Mouse (Mus musculus) myocyte (in vitro differentiated cells): Measurements from ENCODE around the gene Ankrd6. TPM values are rescaled to one million over a fixed set of nuclear protein-coding genes. Genes with fewer than 3 reads are reported as not detected.

Experiments used
- H3K27me3 ChIP-seq: one replicate; pipeline ENCODE4 v1.6.1; 2011; ENCODE audit not compliant: control insufficient read depth, insufficient read depth, insufficient read length
- H3K36me3 ChIP-seq: one replicate; pipeline ENCODE4 v1.6.1; 2011; ENCODE audit not compliant: control insufficient read depth, insufficient read depth
- H3K4me2 ChIP-seq: one replicate; pipeline ENCODE4 v1.6.1; 2011; ENCODE audit warnings: low read depth, control low read depth
- H3K4me3 ChIP-seq: one replicate; pipeline ENCODE4 v1.5.1; 2011; ENCODE audit warnings: mild to moderate bottlenecking, control low read depth, moderate library complexity
- H3K79me2 ChIP-seq: one replicate; pipeline ENCODE4 v1.6.1; 2011; ENCODE audit not compliant: control insufficient read depth, insufficient read depth
- H3ac ChIP-seq: one replicate; pipeline ENCODE4 v1.6.1; 2011; ENCODE audit not compliant: control insufficient read depth, insufficient read length
- CEBPB ChIP-seq: IDR thresholded peaks from 2 replicates; pipeline ENCODE4 v1.6.1; 2011; ENCODE audit warnings: mild to moderate bottlenecking, moderate library complexity; ENCODE audit not compliant: poor library complexity, insufficient read depth, severe bottlenecking
- E2F4 ChIP-seq: IDR thresholded peaks from one replicate; pipeline ENCODE4 v1.6.1; 2011; ENCODE audit warnings: mild to moderate bottlenecking, control low read depth, moderate library complexity; ENCODE audit not compliant: insufficient read depth
- MAX ChIP-seq: IDR thresholded peaks from one replicate; pipeline ENCODE4 v1.6.1; 2011; ENCODE audit warnings: low read depth, mild to moderate bottlenecking, control low read depth
- MYOD1 ChIP-seq, 3 experiments: IDR thresholded peaks; one replicate each; pipeline ENCODE4 v1.6.1; 2011; ENCODE audit warnings: control low read depth in 2 of 3, low read depth in 2 of 3, mild to moderate bottlenecking in 2 of 3, moderate library complexity in 1 of 3; ENCODE audit not compliant: insufficient read length in 2 of 3, control insufficient read depth in 1 of 3
- MYOG ChIP-seq, 3 experiments: IDR thresholded peaks; one replicate each; pipeline ENCODE4 v1.6.1; 2011; ENCODE audit warnings: control low read depth in 2 of 3, low read depth in 2 of 3, mild to moderate bottlenecking in 2 of 3; ENCODE audit not compliant: insufficient read length in 2 of 3, control insufficient read depth in 1 of 3, insufficient read depth in 1 of 3
- POLR2A ChIP-seq: IDR thresholded peaks from one replicate; pipeline ENCODE4 v1.6.1; 2011; ENCODE audit warnings: low read depth, mild to moderate bottlenecking, control low read depth, moderate library complexity; ENCODE audit not compliant: insufficient read length
- POLR2AphosphoS2 ChIP-seq: IDR thresholded peaks from one replicate; pipeline ENCODE4 v1.6.1; 2011; ENCODE audit warnings: low read depth, control low read depth; ENCODE audit not compliant: insufficient read length
- REST ChIP-seq: IDR thresholded peaks from one replicate; pipeline ENCODE4 v1.6.1; 2011; ENCODE audit warnings: mild to moderate bottlenecking, control low read depth, moderate library complexity; ENCODE audit not compliant: insufficient read depth, insufficient read length
- SRF ChIP-seq: IDR thresholded peaks from one replicate; pipeline ENCODE4 v1.6.1; 2011; ENCODE audit warnings: low read depth; ENCODE audit not compliant: control insufficient read depth, insufficient read length
- TCF12 ChIP-seq: IDR thresholded peaks from one replicate; pipeline ENCODE4 v1.6.1; 2011; ENCODE audit warnings: mild to moderate bottlenecking, control low read depth; ENCODE audit not compliant: poor library complexity, insufficient read depth, severe bottlenecking
- TCF3 ChIP-seq: IDR thresholded peaks from one replicate; pipeline ENCODE4 v1.6.1; 2011; ENCODE audit warnings: low read depth, control low read depth; ENCODE audit not compliant: insufficient read length
- USF1 ChIP-seq: IDR thresholded peaks from one replicate; pipeline ENCODE4 v1.6.1; 2011; ENCODE audit warnings: low read depth, mild to moderate bottlenecking, control low read depth, moderate library complexity
- polyA plus RNA-seq: library from polyadenylated mRNA; unstranded; fragments of >200 nt; fragmentation: generic; extraction: Trizol; gene quantifications from one replicate; pipeline ENCODE4 v1.2.1, GENCODE M21; 2012; ENCODE audit warnings: missing spikeins

Gene Ankrd6
- polyA plus RNA-seq, 1 experiment: 0.31 TPM

DNA sequence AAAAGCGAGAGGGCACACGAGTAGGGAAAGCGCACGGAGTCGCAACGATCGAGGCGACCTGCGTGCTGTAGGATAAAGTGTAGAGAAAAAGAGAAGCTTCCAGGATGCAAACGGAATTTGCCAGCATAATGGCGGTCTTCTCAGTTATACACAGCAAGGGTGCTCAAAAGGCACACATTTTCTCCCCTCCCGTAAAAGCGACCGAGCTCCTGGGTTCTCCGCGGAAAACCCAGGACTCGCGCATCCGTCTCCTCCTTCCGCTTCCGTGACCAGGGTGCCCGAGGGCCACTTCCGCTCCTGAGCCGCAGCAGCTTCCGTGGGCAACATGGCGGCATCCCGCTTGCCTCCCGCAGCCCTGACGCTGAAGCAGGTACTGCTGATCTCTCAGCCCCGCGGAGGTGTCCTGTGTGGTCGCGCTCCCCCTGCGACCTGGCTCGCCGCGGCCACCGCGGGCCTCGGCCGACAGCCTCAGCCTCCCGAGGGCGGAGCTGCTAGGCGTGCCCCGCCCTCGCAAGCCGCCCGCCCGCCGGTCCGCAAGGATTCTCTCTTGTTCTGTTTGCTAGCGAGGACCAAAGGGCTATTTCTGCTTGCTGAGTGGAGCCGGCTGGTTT lies 150.6 kb downstream of the Ankrd6 start, which contains the start of gene Lyrm2:
Lyrm2 (plus strand) TSS at position 288 of the 611 bp plus-strand sequence.
- TF ChIP-seq POLR2A (peak; percentile 95), POLR2AphosphoS2 (peak; percentile 94), MAX (no peak), REST (peak; percentile 31), SRF (peak; percentile 25)
- peak within 1 kb of the TSS; percentile 74 for H3K4me3 ChIP-seq
- peak within 1 kb of the TSS; percentile 90 for H3K4me2 ChIP-seq
- no peaks in the 10 kb centered on the region for H3K79me2 ChIP-seq
- no peaks in the 10 kb centered on the region for H3K36me3 ChIP-seq
- no peaks in the 10 kb centered on the region for H3K27me3 ChIP-seq
- H3ac ChIP-seq: peak within 1 kb of the TSS; percentile 68

DNA sequence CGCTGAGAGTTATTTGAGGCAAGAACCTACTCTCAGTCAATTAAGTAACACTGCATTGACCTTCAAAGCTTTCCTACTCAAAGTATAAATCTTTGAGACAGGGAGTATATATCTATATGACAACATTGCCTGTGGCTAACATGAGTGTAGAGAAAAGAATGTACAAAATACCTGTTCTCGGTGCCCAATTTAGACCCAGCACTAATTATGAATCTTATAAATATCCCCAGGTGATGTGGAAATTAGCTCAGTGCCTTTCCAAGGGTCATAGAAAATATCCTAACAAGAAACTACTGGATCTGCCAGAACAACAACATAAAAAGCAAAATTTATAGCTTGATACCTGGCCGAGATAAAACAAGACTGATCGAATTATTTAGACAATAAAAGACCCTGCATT lies 151.7 kb downstream of the Ankrd6 start:
- TF ChIP-seq MAX (no peak), POLR2A (no peak), CEBPB (no peak), REST (no peak), TCF12 (no peak), SRF (no peak), MYOD1 (IDR thresholded peaks at IDR 0.05; ENCODE audit: control insufficient read depth in 1 of 3, insufficient read length in 2 of 3, low read depth in 2 of 3) (no peak), POLR2AphosphoS2 (no peak), USF1 (no peak)

GRCm38 (mm10) chr4:32789020-32789419 lies 161.6 kb downstream of the Ankrd6 start:
- H3K36me3 ChIP-seq: no peaks in the 10 kb centered on the region
- TF ChIP-seq MAX (no peak), MYOG (IDR thresholded peaks at IDR 0.05; ENCODE audit: control insufficient read depth in 1 of 3, insufficient read depth in 1 of 3, insufficient read length in 2 of 3, low read depth in 2 of 3) (no peak), TCF3 (no peak), POLR2A (no peak), MYOD1 (IDR thresholded peaks at IDR 0.05; ENCODE audit: control insufficient read depth in 1 of 3, insufficient read length in 2 of 3, low read depth in 2 of 3) (no peak), SRF (no peak), E2F4 (no peak), USF1 (no peak), POLR2AphosphoS2 (no peak), CEBPB (no peak), TCF12 (no peak), REST (no peak)
- H3K4me3 ChIP-seq: no peak overlapping the region
- H3K4me2 ChIP-seq: no peak overlapping the region
- no peaks in the 10 kb centered on the region for H3K79me2 ChIP-seq
- no peaks in the 10 kb centered on the region for H3K27me3 ChIP-seq
- H3ac ChIP-seq: no peak overlapping the region

More for the DNA sequence above, 151.7 kb downstream of the Ankrd6 start:
- Histone ChIP-seq H3ac (no peak overlapping the region), H3K79me2 (no peaks in the 10 kb centered on the region), H3K27me3 (no peaks in the 10 kb centered on the region), H3K36me3 (no peaks in the 10 kb centered on the region), H3K4me3 (peak overlapping the region; percentile 74), H3K4me2 (no peak overlapping the region)

DNA sequence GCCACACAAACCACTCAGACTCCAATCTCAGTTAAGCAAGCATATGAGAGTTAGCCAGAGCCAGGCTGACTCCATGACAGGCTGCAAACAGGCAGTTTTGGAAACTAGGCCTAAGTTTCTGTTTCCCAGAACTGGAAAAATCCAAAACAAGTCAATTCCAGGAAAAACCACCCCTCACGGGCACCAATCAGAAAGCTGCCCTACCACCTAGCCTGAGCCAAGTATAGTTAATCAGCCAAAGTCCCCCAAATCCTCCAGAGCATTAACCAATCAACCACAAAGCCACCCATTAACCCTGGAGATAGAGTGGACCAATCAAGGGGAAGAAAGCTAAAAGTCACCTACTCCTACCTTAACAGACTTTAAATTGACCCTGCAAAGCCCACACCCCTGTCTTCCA lies 163.5 kb downstream of the Ankrd6 start:
- no peaks in the 10 kb centered on the region for H3K79me2 ChIP-seq
- no peaks in the 10 kb centered on the region for H3K36me3 ChIP-seq
- H3K4me3 ChIP-seq: no peak overlapping the region
- TF ChIP-seq TCF12 (no peak), CEBPB (no peak), MYOD1 (IDR thresholded peaks at IDR 0.05; ENCODE audit: control insufficient read depth in 1 of 3, insufficient read length in 2 of 3, low read depth in 2 of 3) (no peak), SRF (no peak), TCF3 (no peak), MYOG (IDR thresholded peaks at IDR 0.05; ENCODE audit: control insufficient read depth in 1 of 3, insufficient read depth in 1 of 3, insufficient read length in 2 of 3, low read depth in 2 of 3) (no peak), USF1 (no peak)
- H3K27me3 ChIP-seq: no peaks in the 10 kb centered on the region
- H3K4me2 ChIP-seq: no peak overlapping the region
- no peak overlapping the region for H3ac ChIP-seq

- TF ChIP-seq USF1 (no peak), CEBPB (no peak), TCF12 (no peak), TCF3 (no peak), POLR2AphosphoS2 (no peak), SRF (no peak), E2F4 (no peak), MYOG (IDR thresholded peaks at IDR 0.05; ENCODE audit: control insufficient read depth in 1 of 3, insufficient read depth in 1 of 3, insufficient read length in 2 of 3, low read depth in 2 of 3) (no peak), REST (no peak), POLR2A (no peak), MAX (no peak), MYOD1 (IDR thresholded peaks at IDR 0.05; ENCODE audit: control insufficient read depth in 1 of 3, insufficient read length in 2 of 3, low read depth in 2 of 3) (no peak)
- no peak overlapping the region for H3ac ChIP-seq
- H3K4me2 ChIP-seq: no peak overlapping the region
- no peaks in the 10 kb centered on the region for H3K36me3 ChIP-seq
- H3K79me2 ChIP-seq: no peaks in the 10 kb centered on the region
- H3K27me3 ChIP-seq: no peaks in the 10 kb centered on the region
- H3K4me3 ChIP-seq: no peak overlapping the region
Observed at GRCm38 (mm10) chr4:32779996-32780395, 170.6 kb downstream of the Ankrd6 start.
